Mouse (Mus musculus) thymus, postnatal 14 days (tissue): ENCODE measurements at regions not wholly inside any gene's neighbourhood (a gene's known extent, or its start where the extent isn't known, plus 50 kb on each side); places are given as distances from the start of the nearest gene placed in this dataset.

ENCODE experiments used
- DNase-seq: peaks from one replicate; pipeline ENCODE4 v3.0.0; 2021

DNA sequence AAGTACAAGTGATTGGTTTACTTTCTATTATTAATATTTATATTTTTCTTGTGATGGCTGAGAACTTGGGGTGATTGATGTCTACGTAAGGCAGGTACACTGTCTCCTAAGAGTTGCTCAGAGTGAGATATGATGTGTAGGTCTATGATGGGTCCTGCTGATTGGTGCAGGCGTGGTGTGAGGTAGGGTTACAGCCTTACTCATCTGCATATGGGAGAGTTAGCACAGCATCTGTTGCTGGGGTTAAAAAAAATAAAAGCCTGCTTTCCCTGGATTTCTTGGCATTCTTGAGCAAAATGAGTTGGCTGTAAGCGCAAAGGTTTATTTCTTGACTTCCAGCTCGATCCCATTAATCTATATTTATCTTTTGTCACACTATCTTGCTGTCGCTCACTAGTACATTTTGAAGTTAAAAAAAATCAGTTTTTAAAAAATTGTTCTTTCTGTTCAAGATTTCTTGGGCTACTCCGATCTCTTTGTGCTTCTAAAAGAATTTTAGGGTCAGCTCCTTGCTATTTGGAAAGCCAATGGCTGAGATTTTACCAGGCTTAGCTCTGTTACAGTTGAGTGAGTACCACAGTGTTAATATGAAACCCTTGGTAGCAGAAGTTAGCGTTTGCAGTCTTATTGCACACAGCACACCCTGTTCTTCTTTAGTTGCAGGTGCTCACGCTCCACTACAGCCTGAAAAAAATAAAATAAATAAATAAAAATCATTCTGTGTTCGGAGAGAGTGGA is 482.0 kb downstream of the Plekhb2 start:
- DNase-seq: no peak

DNA sequence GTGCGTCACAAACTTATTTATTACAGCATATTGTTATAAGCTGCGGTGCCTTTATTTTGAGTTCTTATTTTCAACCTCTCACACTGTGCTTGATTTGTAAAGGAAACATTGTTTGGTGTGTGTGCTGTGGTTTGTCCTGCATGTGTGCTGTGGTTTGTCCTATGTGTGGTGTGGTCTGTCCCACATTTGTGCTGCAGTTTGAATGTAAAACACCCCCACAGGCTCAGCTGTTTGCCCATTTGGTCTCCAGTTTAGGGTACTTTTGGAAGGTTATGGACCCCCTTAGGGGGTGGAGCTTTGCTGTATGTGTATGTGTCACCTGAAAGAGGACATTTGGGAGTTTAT is 482.5 kb downstream of the Plekhb2 start:
- DNase-seq: no peak

DNA sequence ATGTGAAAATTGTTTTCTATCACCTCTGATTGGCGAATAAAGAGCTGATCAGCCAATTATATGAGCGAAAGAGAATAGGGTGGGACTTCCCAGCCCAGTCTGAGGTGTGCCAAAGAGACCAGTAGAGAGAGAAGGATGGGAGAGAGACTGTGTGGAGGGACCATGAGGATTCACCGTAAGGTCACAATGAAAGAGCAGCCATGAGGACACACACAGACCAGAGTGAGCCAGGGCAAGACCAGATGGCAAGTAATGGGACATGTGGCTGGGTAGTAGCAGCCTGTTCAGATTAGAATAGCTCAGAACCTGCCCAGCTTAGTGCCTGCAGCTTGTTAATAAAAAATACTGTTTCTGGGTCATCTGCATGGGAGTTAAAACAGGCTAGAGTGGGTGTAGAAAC is 487.9 kb downstream of the Plekhb2 start:
- no peak for DNase-seq

DNA sequence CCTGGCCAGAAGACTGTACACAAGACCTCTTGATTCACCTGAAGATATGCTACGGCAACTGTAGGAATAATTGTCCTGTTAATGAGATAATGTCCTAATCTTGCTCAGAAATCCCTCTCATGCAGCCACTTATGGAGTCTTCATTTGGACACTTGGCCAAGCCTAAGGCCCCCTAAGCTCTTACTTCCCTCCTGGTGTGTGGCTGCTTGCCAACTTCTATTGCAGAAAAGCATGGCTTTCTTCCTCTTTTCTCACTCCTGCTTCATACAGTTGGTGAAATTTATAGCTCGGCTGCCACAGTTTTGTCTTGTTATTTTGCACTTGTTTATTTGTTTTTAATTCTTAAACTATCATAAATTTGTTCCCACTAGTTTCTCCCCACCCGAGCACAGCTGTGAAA is 488.4 kb downstream of the Plekhb2 start:
- DNase-seq: no peak

DNA sequence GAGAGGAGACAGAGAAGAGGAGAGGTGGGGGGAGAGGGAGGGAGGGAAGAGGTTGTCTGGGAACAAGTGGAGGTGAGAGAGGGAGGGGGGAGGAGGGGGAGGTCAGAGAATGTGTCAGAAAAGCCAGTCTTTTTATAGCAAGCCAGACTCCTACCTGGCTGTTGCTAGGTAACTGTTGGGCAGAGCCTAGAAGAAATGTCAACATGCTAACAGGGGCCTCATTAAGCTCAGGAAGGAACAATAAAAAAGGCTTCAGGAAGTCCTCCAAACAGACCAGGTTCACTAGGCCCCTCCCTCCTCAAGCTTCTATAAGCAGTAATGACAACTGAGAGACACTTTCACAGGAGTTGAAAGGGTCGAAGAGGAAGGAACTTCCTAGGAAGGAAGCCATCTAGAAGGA is 494.8 kb downstream of the Plekhb2 start:
- DNase-seq: no peak

DNA sequence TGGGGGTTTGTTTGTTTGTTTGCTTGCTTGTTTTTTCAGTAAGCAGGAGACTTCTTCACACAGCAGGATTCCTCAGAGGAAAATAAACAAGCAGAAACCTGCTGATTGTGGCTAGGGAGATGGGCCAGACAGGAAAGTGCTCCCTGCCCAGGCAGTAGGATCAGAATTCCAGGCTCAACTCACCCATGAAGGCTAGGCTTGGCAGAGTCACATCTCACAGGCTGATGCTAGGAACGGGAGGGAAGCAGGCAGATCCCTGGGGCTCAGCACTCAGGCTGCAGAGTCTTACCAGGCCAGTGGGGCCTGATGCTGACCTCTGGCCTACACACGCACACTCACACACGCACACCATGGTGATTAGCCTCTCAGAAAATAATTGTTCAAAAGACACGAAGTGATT is 498.5 kb downstream of the Plekhb2 start:
- DNase-seq: no peak

DNA sequence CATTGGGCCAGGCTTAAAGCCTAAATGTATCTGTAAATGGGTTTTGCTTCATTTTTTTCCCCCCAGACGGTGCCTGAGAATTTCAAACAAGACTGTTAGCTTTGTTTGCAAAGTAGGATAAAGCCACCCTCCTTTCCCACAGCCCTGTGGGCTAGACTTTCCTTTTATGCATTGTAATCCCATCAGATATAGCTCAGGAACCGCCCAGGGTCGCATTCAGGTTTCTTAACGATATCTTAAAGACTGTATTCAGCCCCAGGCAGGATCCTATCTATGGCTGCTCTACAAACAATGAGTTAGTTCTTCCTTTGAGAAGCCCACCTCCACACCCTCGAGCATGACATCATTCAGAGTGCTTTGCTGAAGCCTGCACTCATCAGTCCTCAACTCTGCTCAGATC is 509.2 kb downstream of the Plekhb2 start:
- no peak for DNase-seq

DNA sequence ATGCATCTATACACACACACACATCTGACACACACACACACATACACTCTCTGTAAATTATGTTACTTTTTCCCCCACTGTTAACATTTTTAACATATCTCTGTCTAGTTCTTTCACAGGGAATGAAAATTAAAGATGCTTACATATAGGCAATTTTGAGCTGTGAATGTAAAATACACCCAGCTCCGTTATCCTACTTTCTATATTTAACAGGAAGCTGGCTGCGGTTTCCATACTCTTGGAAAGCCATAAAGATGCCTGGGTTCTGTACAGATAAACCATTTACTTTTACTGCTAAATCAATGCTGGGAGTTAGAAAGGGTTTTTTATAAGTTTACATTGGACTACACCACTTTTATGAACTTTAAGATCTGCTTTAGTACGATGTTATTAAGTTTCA is 511.7 kb downstream of the Plekhb2 start:
- no peak for DNase-seq

DNA sequence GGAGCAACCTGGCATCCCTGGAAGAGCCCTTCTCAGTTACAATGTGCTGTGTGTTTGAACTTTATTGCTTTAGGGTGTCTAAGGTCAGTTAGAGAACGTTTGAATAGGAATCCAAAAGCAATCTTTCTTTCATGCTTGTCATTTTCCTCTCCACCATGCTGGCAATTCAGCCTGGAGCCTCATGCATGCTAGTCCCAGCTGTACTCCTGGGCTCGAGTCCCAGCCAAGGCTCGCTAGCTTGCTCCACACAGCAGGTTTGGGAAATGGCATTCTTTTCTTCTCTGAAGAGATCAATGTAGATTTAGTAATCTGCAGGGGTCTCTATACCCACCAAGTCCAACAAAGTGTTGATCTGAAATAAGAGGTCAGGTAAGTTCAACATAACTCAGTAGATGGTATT is 513.1 kb downstream of the Plekhb2 start:
- no peak for DNase-seq

DNA sequence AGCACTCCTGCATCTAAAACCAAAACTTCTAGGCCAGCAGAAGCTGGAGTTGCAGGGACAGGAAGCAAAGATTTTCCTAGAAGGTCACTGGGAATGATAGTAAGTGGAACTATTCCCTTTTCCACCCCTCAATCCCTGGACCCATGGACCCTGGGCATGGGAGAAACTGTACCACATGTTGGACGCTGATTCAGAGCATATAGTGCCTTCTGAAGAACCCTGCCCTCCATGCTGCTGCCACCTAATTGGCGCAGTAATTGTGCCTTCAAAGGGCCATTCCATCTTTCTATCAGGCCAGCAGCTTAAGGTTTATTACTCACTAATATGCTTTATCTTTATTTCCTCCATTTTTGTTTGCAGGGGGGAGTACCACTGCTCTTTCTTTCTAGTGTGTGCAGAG is 516.8 kb downstream of the Plekhb2 start:
- DNase-seq: no peak

DNA sequence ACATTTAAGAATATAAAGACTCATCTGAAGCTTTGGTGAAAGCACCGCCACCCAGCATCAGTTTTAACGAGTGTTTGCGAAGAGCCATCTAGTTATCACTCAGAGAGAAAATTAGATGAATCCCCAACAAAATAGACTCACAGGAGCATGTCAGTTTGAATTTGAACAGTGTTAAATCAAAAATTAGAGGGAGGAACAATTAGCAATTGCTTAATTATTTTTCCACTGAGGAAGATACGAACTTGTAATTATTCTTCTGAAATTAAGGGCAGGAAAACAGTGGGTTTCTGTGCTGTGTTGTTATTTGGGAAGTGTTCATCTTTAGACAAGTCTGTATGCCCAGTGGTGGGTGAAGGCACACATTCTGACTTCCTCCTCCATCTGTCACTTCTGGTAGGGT is 523.0 kb downstream of the Plekhb2 start:
- no peak for DNase-seq

DNA sequence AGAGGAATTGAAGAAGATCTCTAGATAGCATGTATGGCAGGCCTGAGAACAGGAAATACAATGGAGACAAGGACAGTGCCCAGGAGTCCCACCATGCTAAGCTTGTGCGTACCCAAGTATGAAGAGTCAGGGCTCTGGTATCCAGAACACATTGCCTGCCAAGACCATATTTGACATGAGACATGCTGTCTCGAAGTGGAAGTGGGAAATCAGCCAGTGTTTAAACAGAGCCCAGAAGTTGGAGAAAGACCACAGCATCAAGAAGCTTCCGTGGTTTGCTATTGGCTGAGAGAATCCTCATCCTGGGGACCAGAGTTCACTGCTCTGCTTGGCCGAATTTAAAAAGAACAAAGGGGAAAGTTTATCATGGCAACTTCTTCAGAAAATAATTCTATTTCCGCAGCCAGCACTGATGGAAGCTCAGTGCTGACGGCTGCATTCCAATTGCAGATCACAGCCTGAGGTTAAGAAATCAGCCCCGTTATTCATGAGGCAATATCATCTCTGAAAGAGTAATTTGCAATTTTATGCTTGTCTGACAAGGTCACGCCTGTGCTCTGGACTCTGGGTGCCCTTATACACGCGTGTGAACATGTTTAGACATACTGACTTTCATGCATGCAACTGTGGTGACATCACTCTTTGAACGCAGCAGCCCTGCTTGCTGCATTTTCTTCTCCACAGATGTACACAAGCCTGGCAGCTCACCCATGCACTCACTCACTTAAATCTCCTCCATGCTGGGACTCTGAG is 531.0 kb downstream of the Plekhb2 start:
- no peak for DNase-seq

DNA sequence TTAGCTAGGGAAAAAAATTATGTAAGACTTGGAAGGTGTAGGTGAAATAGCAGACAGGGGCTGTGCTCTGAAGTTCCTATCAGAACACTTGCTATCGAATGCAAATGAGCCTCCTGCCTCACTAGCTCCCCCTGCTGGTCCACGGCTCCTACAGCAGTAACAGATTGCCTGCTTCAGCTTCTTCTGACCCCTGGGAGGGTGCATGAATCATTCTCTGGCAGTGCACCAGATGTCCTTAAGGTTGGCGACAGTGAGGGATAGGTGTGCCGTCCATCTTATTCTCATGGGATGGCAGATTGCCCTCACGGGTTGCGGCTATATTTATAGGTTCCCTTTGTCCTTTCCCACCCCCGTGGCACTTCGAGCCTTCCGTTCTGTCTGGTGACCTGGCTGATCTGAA is 535.7 kb downstream of the Plekhb2 start:
- DNase-seq: peak; percentile 79

DNA sequence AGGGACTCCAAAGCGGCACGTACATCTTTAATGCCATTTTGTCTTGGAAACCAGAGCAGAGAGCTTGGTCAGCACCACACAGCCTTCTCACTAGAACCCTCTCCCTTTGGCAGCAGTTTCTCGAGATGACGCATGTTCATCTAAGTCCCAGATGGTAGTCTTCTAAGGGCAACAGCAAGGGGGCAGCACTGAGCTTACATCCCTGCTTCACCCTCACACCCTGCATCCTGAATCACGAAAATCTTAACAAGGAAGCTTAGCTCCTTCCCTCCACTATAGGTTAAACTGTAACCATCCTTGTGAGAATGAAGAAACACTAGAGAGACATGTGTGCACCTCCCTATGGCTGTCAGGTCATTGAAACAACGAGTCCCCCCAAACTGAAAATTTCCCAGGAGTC is 538.4 kb downstream of the Plekhb2 start:
- DNase-seq: peak; percentile 53

DNA sequence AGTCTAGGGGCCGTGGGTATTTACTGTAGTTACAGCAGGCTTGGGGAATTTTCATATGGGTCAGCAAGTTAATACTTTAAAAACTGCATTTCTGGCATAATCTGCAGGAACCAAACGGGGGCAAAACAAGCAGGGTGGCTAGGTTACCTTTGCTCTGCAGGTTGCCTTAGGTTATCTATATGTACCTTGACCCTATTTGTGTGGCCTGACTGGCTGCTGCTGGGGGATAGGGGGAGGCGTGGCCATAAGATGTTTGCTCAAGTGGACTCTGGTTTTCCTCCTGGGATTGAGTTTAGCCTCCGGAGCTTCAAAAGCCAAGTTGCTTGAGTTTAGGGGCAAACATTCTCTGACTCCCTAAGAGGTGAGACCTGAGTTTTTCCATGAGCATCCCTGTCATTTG is 540.6 kb downstream of the Plekhb2 start:
- DNase-seq: no peak

DNA sequence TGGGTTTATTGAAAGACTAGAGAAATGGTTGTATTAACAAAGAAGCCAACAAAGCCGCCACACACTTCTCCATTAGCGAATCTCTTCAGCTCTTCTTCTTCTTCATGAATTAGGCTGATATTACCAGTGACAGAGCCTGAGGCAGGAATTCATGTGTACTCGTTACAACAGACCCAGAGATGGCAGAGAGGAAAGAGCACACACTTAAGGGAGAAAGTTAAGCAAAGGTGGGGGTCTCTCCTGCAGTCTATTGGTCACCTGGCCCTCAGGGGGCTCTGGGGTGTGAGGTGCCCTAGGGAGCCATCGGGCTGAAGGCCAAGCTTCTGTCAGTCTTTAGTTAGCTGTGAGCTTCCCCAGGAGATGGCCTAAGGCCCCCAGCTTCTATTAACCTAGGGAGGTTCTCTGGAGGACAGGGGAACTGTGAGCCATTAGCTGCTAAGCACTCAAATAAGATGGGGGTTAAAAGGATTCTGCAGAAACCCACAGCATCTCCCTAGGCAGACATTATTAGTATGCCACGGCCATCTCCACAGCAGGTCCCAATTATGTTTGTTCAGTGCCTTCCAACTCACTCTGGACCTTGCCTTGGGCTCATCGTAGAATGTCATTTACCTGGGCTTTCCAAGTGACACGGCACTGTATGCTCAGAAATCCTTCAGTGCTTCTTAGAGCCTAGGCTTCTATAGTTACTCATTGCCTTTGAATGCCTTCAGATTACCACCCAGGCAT is 541.2 kb downstream of the Plekhb2 start:
- DNase-seq: no peak

DNA sequence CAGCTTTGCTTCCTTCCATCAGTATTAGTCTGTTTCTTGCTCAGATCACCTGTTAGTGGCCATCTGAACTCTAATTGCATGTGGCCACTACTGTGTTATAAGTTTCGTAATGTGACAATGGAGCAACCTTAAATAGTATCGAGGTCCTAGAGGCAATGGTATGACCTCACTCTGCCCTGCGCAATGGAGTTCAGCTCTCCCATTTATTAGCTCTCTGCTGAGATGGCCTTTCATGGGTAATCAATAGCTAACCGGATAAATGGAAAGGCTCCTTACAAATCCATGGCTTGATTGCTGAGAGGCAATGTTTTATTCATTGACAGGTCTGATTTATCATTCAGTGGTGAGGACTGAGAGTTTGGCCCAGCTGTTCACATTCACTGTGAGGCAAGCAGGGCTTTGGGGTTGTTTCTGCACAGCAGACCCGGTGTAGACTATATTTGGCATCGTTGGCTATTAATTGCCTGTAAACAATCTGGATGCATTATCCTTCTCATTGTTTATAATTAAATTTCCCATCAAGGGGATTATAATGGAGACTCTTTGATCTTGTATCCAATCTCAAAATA is 543.9 kb downstream of the Plekhb2 start:
- DNase-seq: no peak

DNA sequence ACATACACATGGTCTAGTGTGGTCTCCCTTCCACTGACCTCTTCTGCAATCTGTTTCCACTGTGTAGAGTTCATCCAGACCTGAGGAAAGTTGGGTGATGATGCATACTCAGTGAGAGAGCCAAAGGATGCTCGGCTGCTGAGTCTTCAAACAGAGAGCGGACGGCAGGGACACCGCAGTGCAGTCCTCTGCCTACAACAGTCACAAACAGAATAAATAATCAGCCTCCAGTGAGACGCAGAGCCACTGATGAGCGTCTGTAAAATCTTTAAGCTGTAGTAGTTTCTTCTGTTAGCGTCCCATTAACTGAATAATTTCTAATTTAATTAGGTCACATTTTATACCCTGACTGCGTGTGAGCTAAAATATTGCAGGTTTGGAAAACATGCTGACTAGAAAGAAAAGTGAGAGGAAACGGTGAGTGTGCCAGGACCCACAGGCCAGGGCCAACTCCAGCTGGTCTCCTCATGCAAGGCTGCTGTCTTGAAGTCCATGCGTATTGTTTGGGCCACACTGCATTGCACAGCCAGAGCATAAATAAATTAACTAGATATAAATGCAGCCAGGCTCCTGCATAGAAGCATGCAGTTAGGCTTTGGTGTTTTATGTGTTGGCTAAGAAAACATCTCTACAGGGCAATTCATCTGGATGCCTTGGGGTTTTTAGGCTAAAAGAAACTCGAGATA is 551.0 kb downstream of the Plekhb2 start:
- no peak for DNase-seq

DNA sequence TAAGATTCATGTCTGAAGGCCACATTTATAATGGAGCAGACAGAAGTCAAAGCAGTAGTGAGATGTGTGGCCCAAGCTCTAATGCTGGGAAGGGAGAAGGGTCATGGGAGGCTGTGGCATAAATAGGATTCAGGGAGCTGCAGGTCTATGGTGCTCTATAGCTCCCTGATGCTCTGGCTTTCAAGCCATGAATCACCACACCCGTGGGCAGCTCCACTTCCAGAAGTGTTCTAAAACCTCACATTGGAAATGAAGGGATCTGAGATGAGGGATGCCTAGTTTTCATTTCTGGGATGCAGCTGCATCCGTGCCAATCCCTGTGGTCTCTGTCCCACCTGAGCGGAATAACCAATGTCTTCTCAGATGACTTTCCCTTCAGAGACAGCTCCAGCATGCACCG is 553.2 kb downstream of the Plekhb2 start:
- no peak for DNase-seq

DNA sequence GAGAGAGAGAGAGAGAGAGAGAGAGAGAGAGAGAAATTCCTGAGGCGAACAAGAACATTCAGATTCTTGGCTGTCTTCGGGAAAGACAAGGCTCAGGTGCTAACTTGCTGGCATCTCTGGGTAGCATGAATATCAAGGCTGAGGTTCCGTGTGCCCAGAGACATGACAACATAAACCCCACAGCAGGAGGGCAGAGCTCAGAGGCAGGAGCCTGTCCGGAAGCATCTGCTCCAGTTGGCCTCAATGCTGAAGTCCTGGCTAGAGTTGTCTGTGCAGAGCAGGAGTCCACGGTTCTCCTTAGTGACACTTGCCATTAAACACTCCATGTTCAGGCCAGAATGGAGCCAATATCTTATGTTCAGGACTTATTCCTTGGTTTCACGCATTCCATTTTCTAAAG is 555.6 kb downstream of the Plekhb2 start:
- no peak for DNase-seq

DNA sequence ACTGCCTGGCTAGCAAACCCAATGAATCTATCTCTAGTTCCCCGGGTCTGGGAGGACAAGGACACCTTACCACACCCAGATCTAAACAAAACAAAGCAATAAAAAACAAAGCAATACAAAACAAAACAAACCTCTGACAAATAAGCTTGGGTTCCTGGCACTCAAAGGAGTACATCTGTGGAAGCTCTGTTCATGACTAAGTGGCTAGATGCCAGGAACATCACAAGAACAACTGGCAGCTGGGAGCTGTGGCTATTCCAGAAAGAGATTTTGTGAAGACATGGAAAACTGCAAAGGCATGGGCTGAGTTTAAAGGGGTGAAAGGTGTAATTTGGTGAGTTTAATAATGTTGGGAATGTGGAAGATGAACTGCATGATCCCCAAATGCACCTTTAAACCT is 565.9 kb downstream of the Plekhb2 start:
- no peak for DNase-seq

DNA sequence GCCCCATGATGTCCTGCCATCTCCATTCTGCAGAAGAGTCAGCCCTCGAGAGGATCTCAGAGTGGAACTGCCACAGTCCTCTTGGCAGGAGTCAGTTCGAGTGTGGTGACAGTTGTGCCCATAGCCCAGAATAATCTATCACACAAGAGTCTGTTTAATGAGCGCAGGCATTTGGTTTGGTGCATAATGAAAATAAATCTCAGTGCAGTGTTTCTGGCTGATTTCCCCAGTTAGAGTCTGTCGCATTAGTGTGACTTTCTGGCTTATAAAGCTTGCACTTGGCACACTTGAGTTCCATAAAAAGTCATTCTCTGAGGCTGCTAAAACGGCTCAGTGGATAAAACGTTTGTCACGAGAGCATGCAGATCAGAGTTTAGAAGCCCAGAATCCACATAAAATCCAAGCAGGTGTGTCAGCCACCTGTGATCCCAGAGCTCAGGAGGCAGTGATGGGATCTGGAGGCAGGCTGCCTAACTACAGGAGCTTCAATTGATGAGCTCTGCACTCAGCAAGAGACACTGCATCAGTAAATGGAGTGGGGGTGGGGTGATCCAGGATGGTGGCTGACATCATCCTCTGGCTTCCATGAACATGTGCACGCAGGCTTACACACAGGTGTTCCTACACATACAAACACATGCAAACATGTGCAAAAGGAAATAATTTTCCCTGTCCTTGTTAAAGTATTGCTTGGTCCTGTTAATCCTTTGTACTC is 578.5 kb downstream of the Plekhb2 start:
- no peak for DNase-seq

DNA sequence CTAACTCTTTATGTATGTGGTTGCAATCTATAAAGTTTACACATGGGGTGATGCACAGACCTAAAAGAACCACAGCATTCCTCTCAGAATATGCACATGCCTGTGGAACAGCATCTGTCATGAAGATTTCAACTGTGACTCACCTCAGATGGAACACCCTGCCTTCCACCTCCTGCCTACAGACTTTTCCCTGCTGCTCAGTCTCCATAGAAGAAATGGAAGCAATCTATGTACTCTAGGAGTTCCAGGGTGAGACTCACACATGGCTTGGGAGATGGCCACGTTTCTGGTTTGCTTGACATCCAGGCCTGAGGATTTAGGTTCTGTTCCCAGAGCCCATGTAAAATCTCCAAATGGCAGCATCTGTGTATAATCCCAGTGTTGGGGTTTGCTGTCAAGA is 579.7 kb downstream of the Plekhb2 start:
- no peak for DNase-seq
